Mouse (Mus musculus) ES-E14 (cell line): Measurements from ENCODE around the gene Sycp2.

Experiments
- CHD2 ChIP-seq: IDR thresholded peaks from 2 replicates; pipeline ENCODE4 v1.6.1; 2014; ENCODE audit warnings: mild to moderate bottlenecking, low read depth, low read length, inconsistent platforms
- HCFC1 ChIP-seq: IDR thresholded peaks from 2 replicates; pipeline ENCODE4 v1.6.1; 2012; ENCODE audit warnings: low read length, inconsistent platforms, borderline replicate concordance; ENCODE audit not compliant: insufficient read depth
- MAFK ChIP-seq: IDR thresholded peaks from 2 replicates; pipeline ENCODE4 v1.6.1; 2014; ENCODE audit warnings: mild to moderate bottlenecking, low read depth, low read length, inconsistent platforms; ENCODE audit not compliant: insufficient read depth
- ZNF384 ChIP-seq: IDR thresholded peaks from 2 replicates; pipeline ENCODE4 v1.6.1; 2012; ENCODE audit warnings: low read depth, low read length, inconsistent platforms

DNA sequence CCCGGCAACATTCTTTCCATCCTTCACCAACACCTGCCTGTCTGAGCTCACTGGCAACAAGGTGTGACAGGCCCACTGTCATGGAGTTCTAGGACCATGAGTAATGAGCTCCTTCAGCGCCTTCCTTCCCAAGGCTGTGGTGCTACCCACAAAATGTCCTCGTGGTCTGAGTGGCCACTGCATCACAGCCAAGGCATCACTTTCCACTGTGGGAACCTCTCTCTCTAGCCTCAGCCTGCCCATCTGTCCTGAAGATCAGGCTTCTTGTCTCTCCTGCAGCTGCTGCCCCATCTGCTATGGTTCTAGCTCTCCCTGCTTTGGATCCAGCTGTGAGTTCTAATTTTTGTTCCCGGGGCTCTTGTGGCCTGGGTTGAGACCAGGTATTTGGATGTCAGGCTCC is 82.7 kb downstream of the Sycp2 start:
- no peak for TF ChIP-seq CHD2
- no peak for TF ChIP-seq ZNF384
- no peak for TF ChIP-seq MAFK
- no peak for TF ChIP-seq HCFC1
